21 mouse cellular contexts compared by ENCODE assay signal in the genomic region with DNA sequence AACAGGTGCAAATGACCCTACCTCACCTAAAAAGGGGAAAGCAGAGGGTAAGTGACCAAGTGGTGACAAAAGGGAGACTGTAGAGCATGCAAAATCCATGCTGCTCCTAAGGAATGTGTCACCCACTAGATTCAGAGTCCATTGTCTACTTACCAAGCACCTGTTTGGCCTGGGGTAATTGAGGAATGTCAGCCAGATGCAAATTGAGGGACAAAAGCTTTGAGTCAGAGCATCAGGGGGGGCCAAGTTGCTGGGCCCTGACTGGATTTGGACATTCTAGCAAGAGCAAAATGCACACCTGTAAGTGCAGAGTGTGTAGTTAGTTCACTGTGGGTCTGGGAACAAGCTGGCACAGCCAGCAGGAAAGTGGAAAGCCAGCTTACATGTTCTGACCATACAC.
DNase-seq lines count a peak whose midpoint lies in the region; ATAC-seq and TF ChIP-seq lines count a peak whose summit lies in the region.
"Had no signal": no experiment of that assay in that cellular context is flagged by ENCODE, and none has a peak within 500 bp of the region (broad histone marks: within the 10 kb centered on the region; RNA-seq: fewer than 3 reads in every experiment).

No protein-coding gene starts in this region.

- no peaks in the 10 kb centered on the region for H3K36me3 ChIP-seq in ES-Bruce4 (ENCODE audit: control insufficient read depth, insufficient read depth, low read length, poor library complexity, severe bottlenecking)
- H3K36me3 ChIP-seq in hindbrain, embryonic 16.5 days (ENCODE audit: control insufficient read depth, insufficient read depth, low read length), result no peaks in the 10 kb centered on the region
- no peaks in the 10 kb centered on the region for H3K36me3 ChIP-seq in liver, embryonic 12.5 days
- H3K36me3 ChIP-seq: embryonic facial prominence, embryonic 10.5 days; embryonic facial prominence, embryonic 12.5 days; forebrain, embryonic 10.5 days; forebrain, embryonic 15.5 days; G1E had no signal

- H3K4me3 ChIP-seq in ES-Bruce4 (ENCODE audit: low read depth, low read length), result no peak overlapping the region
- H3K4me3 ChIP-seq in hindbrain, embryonic 16.5 days (ENCODE audit: low read length), result no peak overlapping the region
- no peak overlapping the region for H3K4me3 ChIP-seq in liver, embryonic 12.5 days
- H3K4me3 ChIP-seq: embryonic facial prominence, embryonic 10.5 days; embryonic facial prominence, embryonic 12.5 days; forebrain, embryonic 10.5 days; forebrain, embryonic 13.5 days; forebrain, embryonic 15.5 days had no signal

- H3K4me1 ChIP-seq in ES-Bruce4 (ENCODE audit: control insufficient read depth, insufficient read depth, low read length), result no peaks in the 10 kb centered on the region
- no peaks in the 10 kb centered on the region for H3K4me1 ChIP-seq in hindbrain, embryonic 16.5 days (ENCODE audit: control insufficient read depth, insufficient read depth, low read depth, low read length)
- no peaks in the 10 kb centered on the region for H3K4me1 ChIP-seq in liver, embryonic 12.5 days
- H3K4me1 ChIP-seq: embryonic facial prominence, embryonic 10.5 days; embryonic facial prominence, embryonic 12.5 days; forebrain, embryonic 10.5 days; forebrain, embryonic 13.5 days; forebrain, embryonic 15.5 days had no signal

- no peak for TF ChIP-seq POLR2A in ES-Bruce4 (IDR thresholded peaks at IDR 0.05; ENCODE audit: insufficient read depth, low read length)

- no peak overlapping the region for H3K9ac ChIP-seq in ES-Bruce4 (ENCODE audit: low read depth, poor library complexity, severe bottlenecking)
- H3K9ac ChIP-seq in hindbrain, embryonic 16.5 days (ENCODE audit: low read depth, low read length), result no peak overlapping the region
- H3K9ac ChIP-seq in liver, embryonic 12.5 days, result no peak overlapping the region
- H3K9ac ChIP-seq: embryonic facial prominence, embryonic 12.5 days; forebrain, embryonic 13.5 days; forebrain, embryonic 15.5 days had no signal

- DNase-seq in ES-CJ7 (ENCODE audit: low read depth, low spot score) (peak; percentile 49), R1 (ENCODE audit: low read depth, low spot score) (peak; percentile 54)
- DNase-seq in fat pad, adult 2 months (ENCODE audit: extremely low read depth, low read depth, low spot score), result peak; percentile 14
- no peak for DNase-seq in adrenal gland, adult 18-20 months (ENCODE audit: low spot score in 2 of 2)
- DNase-seq: adrenal gland, adult 8-10 months; adrenal gland, postnatal 14 days; adrenal gland, postnatal 36 days; cerebellum, adult 11-12 months; cerebellum, adult 2 months; cerebellum, adult 9-10 months; cerebellum, postnatal 10 days; cerebellum, postnatal 25 days had no signal

- no peak for TF ChIP-seq CTCF in ES-Bruce4 (IDR thresholded peaks at IDR 0.05; ENCODE audit: low read depth, low read length)

- no peak overlapping the region for H3K4me2 ChIP-seq in hindbrain, embryonic 16.5 days (ENCODE audit: low read length)
- H3K4me2 ChIP-seq in liver, embryonic 12.5 days, result no peak overlapping the region
- H3K4me2 ChIP-seq: embryonic facial prominence, embryonic 12.5 days; forebrain, embryonic 13.5 days; forebrain, embryonic 15.5 days had no signal

- peaks cover 23% of the 10 kb centered on the region for H3K9me3 ChIP-seq in ES-Bruce4 (replicated peaks; ENCODE audit: control insufficient read depth, insufficient read depth, low read length, poor library complexity, severe bottlenecking)
- H3K9me3 ChIP-seq in hindbrain, embryonic 16.5 days (ENCODE audit: control insufficient read depth, low read length), result no peaks in the 10 kb centered on the region
- no peaks in the 10 kb centered on the region for H3K9me3 ChIP-seq in liver, embryonic 12.5 days (replicated peaks)
- H3K9me3 ChIP-seq: embryonic facial prominence, embryonic 10.5 days; embryonic facial prominence, embryonic 12.5 days; forebrain, embryonic 10.5 days; forebrain, embryonic 13.5 days; forebrain, embryonic 15.5 days had no signal

- no peak overlapping the region for H3K27ac ChIP-seq in ES-Bruce4 (ENCODE audit: insufficient read depth, low read length)
- no peak overlapping the region for H3K27ac ChIP-seq in hindbrain, embryonic 16.5 days (ENCODE audit: low read depth, low read length)
- no peak overlapping the region for H3K27ac ChIP-seq in liver, embryonic 12.5 days
- H3K27ac ChIP-seq: embryonic facial prominence, embryonic 10.5 days; embryonic facial prominence, embryonic 12.5 days; forebrain, embryonic 10.5 days; forebrain, embryonic 13.5 days; forebrain, embryonic 15.5 days had no signal

- TF ChIP-seq EP300 in ES-Bruce4 (IDR thresholded peaks at IDR 0.05; ENCODE audit: insufficient read depth, low read depth, low read length), result peak; percentile 69

- H3K27me3 ChIP-seq in ES-Bruce4 (ENCODE audit: control insufficient read depth, insufficient read depth, low read length, poor library complexity, severe bottlenecking), result no peaks in the 10 kb centered on the region
- no peaks in the 10 kb centered on the region for H3K27me3 ChIP-seq in hindbrain, embryonic 16.5 days (replicated peaks; ENCODE audit: control insufficient read depth, insufficient read depth, low read length)
- H3K27me3 ChIP-seq in liver, embryonic 12.5 days (replicated peaks), result no peaks in the 10 kb centered on the region
- H3K27me3 ChIP-seq: embryonic facial prominence, embryonic 12.5 days; forebrain, embryonic 13.5 days; forebrain, embryonic 15.5 days had no signal

- ATAC-seq in hindbrain, embryonic 16.5 days, result no peak
- no peak for ATAC-seq in liver, embryonic 12.5 days
- ATAC-seq: forebrain, embryonic 13.5 days; forebrain, embryonic 15.5 days had no signal

Comparison
In these comparisons a context has a peak if more than half of its experiments do, and no peak if none do; other contexts are left out.
1. DNase-seq: peak in ES-CJ7 (single experiment), R1 (single experiment) and fat pad, adult 2 months (single experiment); none in adrenal gland, adult 18-20 months (0 of 2).